Mouse (Mus musculus) intestine, embryonic 14.5 days (tissue): ENCODE measurements around the gene Neurog1. TPM values are rescaled to one million over a fixed set of nuclear protein-coding genes. Genes with fewer than 3 reads are reported as not detected.
A peak's percentile ranks its signal among the peaks of the same experiment; 100 is the strongest.

Source experiments
- ATAC-seq: fragments of 200-750 bp; cut with Nextera tagmentation; replicated peaks from 2 replicates; pipeline ENCODE4 v1.8.0; 2017; ENCODE audit warnings: low read depth, moderate number of reproducible peaks, moderate TSS enrichment, moderate library complexity; ENCODE audit not compliant: low FRiP score, low TSS enrichment
- DNase-seq: peaks from one replicate; pipeline ENCODE4 v3.0.0-alpha.2; 2018; ENCODE audit warnings: low spot score
- H3K27ac ChIP-seq: fragments of 300-500 bp; sonication (generic); 2 replicates; pipeline ENCODE4 v1.5.1; 2014; ENCODE audit warnings: low read depth, mild to moderate bottlenecking, control low read depth
- H3K27me3 ChIP-seq: fragments of 300-500 bp; sonication (generic); replicated peaks from 2 replicates; pipeline ENCODE4 v1.6.1; 2014; ENCODE audit warnings: low read length, control low read depth; ENCODE audit not compliant: control insufficient read depth, insufficient read depth
- H3K36me3 ChIP-seq: fragments of 300-500 bp; sonication (generic); 2 replicates; pipeline ENCODE4 v1.6.1; 2014; ENCODE audit warnings: low read length, control low read depth; ENCODE audit not compliant: control insufficient read depth, insufficient read depth
- H3K4me1 ChIP-seq: fragments of 300-500 bp; sonication (generic); replicated peaks from 2 replicates; pipeline ENCODE4 v1.6.1; 2014; ENCODE audit warnings: low read length, control low read depth, mixed read lengths; ENCODE audit not compliant: control insufficient read depth, insufficient read depth
- H3K4me2 ChIP-seq: fragments of 300-500 bp; sonication (generic); 2 replicates; pipeline ENCODE4 v1.6.1; 2014; ENCODE audit warnings: low read length
- H3K4me3 ChIP-seq: fragments of 300-500 bp; sonication (generic); 2 replicates; pipeline ENCODE4 v1.5.1; 2014; ENCODE audit warnings: low read depth, low read length, control low read depth, mixed read lengths
- H3K9ac ChIP-seq: fragments of 300-500 bp; sonication (generic); 2 replicates; pipeline ENCODE4 v1.6.1; 2014; ENCODE audit warnings: mild to moderate bottlenecking, low read length
- H3K9me3 ChIP-seq: fragments of 300-500 bp; sonication (generic); 2 replicates; pipeline ENCODE4 v1.6.1; 2016; ENCODE audit warnings: low read length, control low read depth; ENCODE audit not compliant: control insufficient read depth
- WGBS: fragments of 180-500 bp; shearing (Covaris S2); extraction: QIAGEN DNeasy Blood & Tissue Kit; methylation state at CpG from one replicate; pipeline ENCODE4 v1.1.7; 2014; 5-methylcytosine and 5-hydroxymethylcytosine counted together
- polyA plus RNA-seq: library from polyadenylated mRNA; unstranded; fragments of >200 nt; fragmentation: Nextera tagmentation; extraction: Ambion mirVana; gene quantifications from 2 replicates; pipeline ENCODE4 v1.2.1, GENCODE M21; 2014

Gene Neurog1
- not detected in 2 replicates for polyA plus RNA-seq

DNA sequence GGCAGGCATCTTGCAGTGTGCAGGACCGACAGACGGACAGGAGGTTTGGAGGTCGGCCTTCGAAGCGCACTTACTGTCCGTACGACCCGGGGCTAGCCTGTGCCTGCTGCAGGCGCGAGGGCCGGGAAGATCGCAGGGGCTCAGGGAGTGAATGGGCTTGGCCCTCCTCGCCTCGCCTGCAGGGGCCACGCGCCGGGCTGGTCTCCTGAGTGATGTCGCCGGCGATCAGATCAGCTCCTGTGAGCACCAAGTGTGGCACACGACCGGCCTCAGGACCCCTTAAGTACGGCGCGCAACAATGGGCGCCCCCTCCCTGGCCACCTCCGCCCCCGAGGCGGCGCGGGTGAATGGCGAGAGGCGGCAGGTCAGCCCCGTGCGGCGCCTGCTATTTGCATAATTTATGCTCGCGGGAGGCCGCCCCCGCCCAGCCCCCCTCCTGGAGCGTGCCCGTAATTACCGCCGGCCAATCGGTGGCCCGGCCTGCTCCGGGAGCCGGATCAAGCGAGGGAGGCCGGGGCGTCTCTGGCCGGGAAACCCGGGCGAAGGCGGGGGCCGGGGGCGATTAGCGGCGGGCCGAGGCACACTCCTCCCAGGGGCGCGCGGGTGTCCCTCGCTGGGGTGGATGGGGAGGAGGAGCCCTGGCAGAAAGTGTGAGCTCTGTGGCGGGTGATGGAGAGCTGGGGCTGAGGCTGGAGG is at the start of gene Neurog1:
Gene Neurog1 (minus strand): TSS at position 240 of the 696 bp plus-strand sequence.
- Histone ChIP-seq H3K4me3 (peak within 1 kb of the TSS; percentile 16; the same call in 1 of the 2 replicates), H3K4me2 (peak within 1 kb of the TSS; percentile 42), H3K4me1 (no peaks in the 10 kb centered on the region), H3K27me3 (peaks cover 100% of the 10 kb centered on the region), H3K9ac (no peak within 1 kb of the TSS), H3K36me3 (no peaks in the 10 kb centered on the region), H3K27ac (no peak within 1 kb of the TSS), H3K9me3 (no peaks in the 10 kb centered on the region)
- DNase-seq (peak; percentile 76), ATAC-seq (0 out of 2 replicates have a peak, but pooled peaks have one; percentile 42)
- under 1% methylated on average over 64 of the region's 65 CpGs for WGBS

DNA sequence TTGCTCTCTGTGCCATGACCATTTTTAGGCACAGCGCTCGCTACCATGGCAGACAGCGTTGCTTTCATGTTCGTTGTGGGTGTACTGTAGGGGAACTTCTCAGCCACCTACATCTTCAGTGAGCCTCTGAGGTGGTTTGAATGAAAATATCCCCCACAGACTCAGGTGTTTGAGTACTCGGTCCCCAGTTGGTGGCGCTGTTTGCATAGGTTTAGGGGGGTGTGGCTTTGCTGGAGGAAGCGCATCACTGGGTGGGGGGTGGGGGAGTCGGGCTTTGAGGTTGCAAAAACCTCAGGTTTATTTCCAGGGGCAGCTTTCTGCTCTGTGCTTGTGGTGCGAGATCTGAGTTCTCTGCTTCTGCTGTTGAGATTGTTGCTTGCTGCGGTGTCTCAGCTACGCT is 47.4 kb upstream of the Neurog1 start:
- no peaks in the 10 kb centered on the region for H3K9me3 ChIP-seq
- no peak for ATAC-seq
- peaks cover 51% of the 10 kb centered on the region for H3K27me3 ChIP-seq
- WGBS, result 93% methylated on average over 11 of the region's 11 CpGs
- H3K27ac ChIP-seq, result no peak overlapping the region
- no peak overlapping the region for H3K9ac ChIP-seq
- DNase-seq, result no peak
- H3K4me2 ChIP-seq, result no peak overlapping the region
- no peak overlapping the region for H3K4me3 ChIP-seq
- H3K4me1 ChIP-seq, result peaks cover 6% of the 10 kb centered on the region
- H3K36me3 ChIP-seq, result no peaks in the 10 kb centered on the region

- Histone ChIP-seq H3K36me3 (no peaks in the 10 kb centered on the region), H3K4me2 (peak overlapping the region; percentile 78), H3K4me1 (peaks cover 6% of the 10 kb centered on the region), H3K9me3 (no peaks in the 10 kb centered on the region), H3K9ac (no peak overlapping the region), H3K4me3 (peak overlapping the region; percentile 44), H3K27me3 (peaks cover 78% of the 10 kb centered on the region), H3K27ac (no peak overlapping the region)
- DNase-seq, result no peak
- WGBS, result 7% methylated on average over 8 of the region's 8 CpGs
- ATAC-seq, result no peak
These were observed 44.7 kb upstream of the Neurog1 start for GRCm38 (mm10) chr13:56296659-56297020.

DNA sequence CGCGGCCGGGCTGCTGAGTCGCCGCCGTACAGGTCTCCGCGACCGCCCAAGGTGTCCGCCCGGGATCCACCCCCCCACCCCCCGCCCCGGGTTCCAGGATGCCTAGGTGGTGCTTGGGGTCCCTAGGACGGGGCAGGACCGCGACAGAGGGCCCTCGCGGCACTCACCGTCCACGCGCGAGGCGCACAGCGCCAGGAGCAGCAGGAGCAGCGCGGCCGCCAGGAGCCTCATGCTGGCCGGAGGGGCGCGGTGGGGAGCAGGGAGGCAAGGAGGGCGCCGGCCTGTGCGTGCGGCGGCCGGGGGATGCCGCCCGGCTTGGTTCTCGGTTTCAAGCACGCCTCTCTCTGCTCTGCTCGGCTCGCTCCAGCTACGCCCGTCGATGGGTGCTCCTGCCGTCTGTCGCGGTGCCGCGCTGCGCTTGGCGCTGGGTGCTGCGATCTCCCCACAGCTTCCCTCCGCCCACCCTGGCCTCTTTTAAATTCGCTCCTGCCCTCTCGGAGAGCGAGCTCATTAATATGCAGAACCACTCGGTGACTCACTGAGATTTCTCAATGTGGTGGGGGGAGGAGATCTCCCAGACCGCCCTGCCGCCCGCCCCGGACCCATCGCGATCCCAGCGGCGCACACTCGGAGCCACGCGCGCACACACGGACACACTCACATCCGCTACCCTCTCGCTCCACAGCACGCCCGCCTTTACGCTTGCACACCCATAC is 44.1 kb upstream of the Neurog1 start, which contains the start of gene Cxcl14:
Gene Cxcl14 (minus strand): TSS at position 609 of the 716 bp plus-strand sequence.
- Histone ChIP-seq H3K9me3 (no peaks in the 10 kb centered on the region), H3K4me2 (peak within 1 kb of the TSS; percentile 78), H3K4me3 (peak within 1 kb of the TSS; percentile 44), H3K27ac (no peak within 1 kb of the TSS), H3K4me1 (peaks cover 6% of the 10 kb centered on the region), H3K9ac (peak within 1 kb of the TSS; percentile 20; the same call in 1 of the 2 replicates), H3K36me3 (no peaks in the 10 kb centered on the region), H3K27me3 (peaks cover 79% of the 10 kb centered on the region)
- under 1% methylated on average over 73 of the region's 76 CpGs for WGBS
- DNase-seq, result peak; percentile 62
- 0 out of 2 replicates have a peak, but pooled peaks have one; percentile 62 for ATAC-seq

GRCm38 (mm10) chr13:56295586-56295942 is 43.6 kb upstream of the Neurog1 start:
- Histone ChIP-seq H3K9ac (peak overlapping the region; percentile 20; the same call in 1 of the 2 replicates), H3K4me3 (peak overlapping the region; percentile 44), H3K27ac (no peak overlapping the region), H3K36me3 (no peaks in the 10 kb centered on the region), H3K9me3 (no peaks in the 10 kb centered on the region), H3K4me2 (peak overlapping the region; percentile 78), H3K4me1 (peaks cover 6% of the 10 kb centered on the region), H3K27me3 (peaks cover 79% of the 10 kb centered on the region)
- WGBS, result 5% methylated on average over 13 of the region's 13 CpGs
- no peak for ATAC-seq
- DNase-seq, result peak; percentile 59

DNA sequence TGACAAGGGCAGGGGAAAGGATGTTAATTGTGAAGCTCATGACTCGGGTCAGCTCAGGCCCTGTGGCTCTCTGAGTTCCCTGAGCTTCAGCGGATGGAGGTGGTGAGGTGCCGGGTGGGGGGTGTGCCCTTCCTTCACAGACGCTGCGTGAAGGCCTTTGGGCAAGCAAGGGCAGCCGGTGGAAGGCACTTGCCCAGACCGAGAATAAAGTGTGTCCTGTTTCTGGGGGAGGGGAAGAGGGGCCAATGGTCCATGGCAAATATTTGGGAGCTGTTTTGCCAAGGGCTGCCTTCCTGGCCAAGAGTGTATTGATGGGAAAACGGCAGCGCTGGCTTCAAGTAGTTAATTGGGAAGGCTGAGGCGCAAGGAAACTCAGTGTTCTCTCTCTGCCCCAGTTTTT is 42.9 kb upstream of the Neurog1 start:
- H3K27me3 ChIP-seq, result peaks cover 82% of the 10 kb centered on the region
- no peak for DNase-seq
- H3K4me2 ChIP-seq, result no peak overlapping the region
- WGBS, result 7% methylated on average over 10 of the region's 10 CpGs
- no peak for ATAC-seq
- H3K4me1 ChIP-seq, result peaks cover 6% of the 10 kb centered on the region
- no peak overlapping the region for H3K27ac ChIP-seq
- no peak overlapping the region for H3K9ac ChIP-seq
- no peaks in the 10 kb centered on the region for H3K36me3 ChIP-seq
- no peaks in the 10 kb centered on the region for H3K9me3 ChIP-seq
- no peak overlapping the region for H3K4me3 ChIP-seq

- Histone ChIP-seq H3K4me2 (no peak overlapping the region), H3K36me3 (no peaks in the 10 kb centered on the region), H3K9ac (no peak overlapping the region), H3K27me3 (peaks cover 43% of the 10 kb centered on the region), H3K4me1 (no peaks in the 10 kb centered on the region), H3K4me3 (no peak overlapping the region), H3K9me3 (no peaks in the 10 kb centered on the region), H3K27ac (no peak overlapping the region)
- 80% methylated on average over 6 of the region's 6 CpGs for WGBS
- no peak for DNase-seq
- ATAC-seq, result no peak
These were observed 38.0 kb upstream of the Neurog1 start for GRCm38 (mm10) chr13:56289998-56290397.

DNA sequence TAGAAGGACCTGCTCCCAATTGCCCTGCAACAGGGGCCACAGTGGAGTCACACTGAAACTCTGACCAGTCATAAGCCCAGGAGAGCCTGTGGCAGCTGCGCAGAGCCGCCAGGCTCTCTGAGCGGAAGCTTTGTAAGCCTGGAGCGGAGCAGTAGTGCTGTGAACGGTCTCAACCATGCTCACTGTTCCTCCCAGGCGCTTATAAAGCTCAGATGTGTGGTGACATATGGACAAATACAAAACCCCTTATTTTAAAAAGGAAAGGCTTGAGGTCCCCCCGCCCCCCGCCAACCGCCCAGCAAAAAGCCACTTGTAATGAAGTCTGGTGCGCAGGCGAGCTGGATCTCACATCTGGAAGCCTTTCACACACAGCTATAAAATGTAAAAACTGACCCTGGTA is 37.3 kb upstream of the Neurog1 start:
- H3K27me3 ChIP-seq, result peaks cover 36% of the 10 kb centered on the region
- no peaks in the 10 kb centered on the region for H3K9me3 ChIP-seq
- H3K4me2 ChIP-seq, result no peak overlapping the region
- DNase-seq (no peak), ATAC-seq (no peak)
- H3K27ac ChIP-seq, result no peak overlapping the region
- H3K36me3 ChIP-seq, result no peaks in the 10 kb centered on the region
- H3K4me1 ChIP-seq, result no peaks in the 10 kb centered on the region
- H3K9ac ChIP-seq, result no peak overlapping the region
- no peak overlapping the region for H3K4me3 ChIP-seq
- WGBS, result 60% methylated on average over 11 of the region's 11 CpGs
